Mouse (Mus musculus) layer of hippocampus, adult 11-12 months (tissue): ENCODE data around the gene Optn.

Source experiments
- DNase-seq: peaks from one replicate; pipeline ENCODE4 v3.0.0; 2022; ENCODE audit warnings: low spot score

Gene Optn

GRCm38 (mm10) chr2:5029808-5030207 is 34.0 kb downstream of the Optn start:
- DNase-seq: no peak

GRCm38 (mm10) chr2:5028047-5028446 is 35.8 kb downstream of the Optn start:
- DNase-seq: no peak

DNA sequence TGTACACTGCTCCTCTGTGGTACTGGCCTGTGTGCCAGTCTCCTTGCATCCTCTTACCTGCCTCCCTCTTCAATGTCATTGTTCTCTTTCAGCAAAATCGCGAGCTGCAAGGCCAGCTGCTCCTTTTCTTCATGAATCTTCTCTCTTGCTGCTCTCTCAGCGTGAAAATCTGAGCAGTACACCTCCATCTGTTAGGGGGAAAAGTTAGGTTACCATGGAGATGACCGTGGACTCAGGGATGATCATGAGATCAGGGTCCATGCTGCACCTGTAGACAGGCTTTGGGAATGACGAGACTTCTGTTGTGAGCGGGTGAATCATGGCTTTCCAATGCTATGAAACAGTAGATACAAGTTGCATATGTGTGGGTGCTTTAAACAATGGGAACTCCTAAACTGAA is 36.8 kb downstream of the Optn start:
- no peak for DNase-seq

DNA sequence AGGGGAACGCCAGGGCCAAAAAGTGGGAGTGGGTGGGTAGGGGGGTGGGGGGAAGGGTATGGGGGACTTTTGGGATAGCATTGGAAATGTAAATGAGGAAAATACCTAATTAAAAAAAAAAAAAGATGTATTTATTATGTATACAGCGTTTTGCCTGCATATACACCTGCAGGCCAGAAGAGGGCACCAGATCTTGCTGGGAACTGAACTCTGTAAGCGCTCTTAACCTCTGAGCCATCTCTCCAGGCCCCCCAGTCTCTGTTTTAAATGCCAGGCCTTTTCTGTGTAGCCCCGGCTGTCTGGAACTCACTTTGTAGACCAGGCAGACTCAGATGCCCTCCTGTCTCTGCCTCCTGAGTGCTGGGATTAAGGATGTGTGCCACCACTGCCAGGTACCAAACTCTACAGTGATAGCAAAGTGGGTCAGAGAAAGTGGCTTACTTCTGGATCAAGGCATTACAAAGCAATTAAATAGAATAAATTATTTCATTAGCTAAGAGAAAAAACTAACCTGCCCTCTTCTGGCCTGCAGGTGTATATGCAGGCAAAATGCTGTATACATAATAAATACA is 38.6 kb downstream of the Optn start:
- no peak for DNase-seq

GRCm38 (mm10) chr2:5023699-5024399 is 40.0 kb downstream of the Optn start:
- DNase-seq: no peak

DNA sequence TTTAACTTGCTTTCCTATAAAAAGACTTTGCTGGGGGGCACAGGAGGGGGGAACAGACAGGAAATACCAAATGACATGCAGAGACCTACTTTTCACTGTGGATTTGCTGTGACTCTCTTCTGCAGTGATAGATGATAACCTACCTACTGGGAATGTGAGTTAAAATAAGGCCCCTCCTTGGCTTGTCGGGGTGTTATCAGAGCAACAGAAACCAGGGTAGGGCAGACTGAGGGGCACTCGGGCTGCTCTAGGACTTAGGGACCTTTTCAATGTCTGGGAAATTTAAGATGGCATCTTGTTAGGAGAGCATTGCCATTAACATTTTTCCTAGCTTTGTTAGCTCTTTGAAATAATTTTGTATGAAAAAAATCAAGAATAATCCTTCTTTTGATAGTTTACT is 40.6 kb downstream of the Optn start:
- no peak for DNase-seq

- peak; percentile 28 for DNase-seq
Observed at GRCm38 (mm10) chr2:5019708-5020107, 44.1 kb downstream of the Optn start.

DNA sequence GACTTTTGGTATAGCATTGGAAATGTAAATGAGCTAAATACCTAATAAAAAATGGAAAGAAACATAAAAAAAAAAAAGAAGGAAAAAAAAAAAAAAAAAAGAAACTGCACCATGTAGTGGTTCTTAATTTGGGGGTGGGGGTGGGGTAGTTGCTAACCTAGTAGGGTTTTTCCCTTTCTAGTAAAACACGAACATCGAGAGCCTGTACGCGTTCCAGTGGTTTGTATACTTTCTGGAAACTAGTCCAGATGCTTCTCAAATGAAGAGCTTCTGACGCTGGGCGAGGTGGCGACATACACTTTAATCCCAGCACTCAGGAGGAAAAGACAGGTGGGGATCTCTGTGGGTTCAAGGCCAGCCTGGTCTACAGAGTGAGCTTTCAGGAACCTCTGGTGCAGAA is 46.9 kb downstream of the Optn start:
- no peak for DNase-seq

GRCm38 (mm10) chr2:5015527-5015926 is 48.3 kb downstream of the Optn start:
- DNase-seq: no peak

DNA sequence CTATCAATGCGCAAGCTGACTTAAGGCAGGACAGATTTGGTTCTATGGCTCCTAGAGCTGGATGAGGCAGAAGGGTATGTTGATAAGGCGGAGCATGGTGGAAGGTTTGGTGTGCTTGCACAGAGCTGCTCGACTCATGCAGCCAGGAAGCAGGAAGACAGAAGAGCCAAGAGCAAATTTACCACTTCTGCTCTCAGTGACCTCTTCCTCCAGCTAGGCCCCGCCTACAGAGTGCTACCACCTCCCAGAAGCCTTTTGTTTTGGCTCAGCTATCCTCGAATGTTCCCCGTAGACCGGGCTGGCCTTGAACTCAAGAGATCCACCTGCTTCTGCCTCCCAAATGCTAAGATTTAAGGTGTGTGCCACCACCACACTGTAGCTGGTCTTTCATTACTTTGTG is 49.2 kb downstream of the Optn start:
- no peak for DNase-seq

GRCm38 (mm10) chr2:5012491-5013324 is 51.1 kb downstream of the Optn start, which contains the start of gene Mcm10:
Gene Mcm10 (minus strand): TSS chr2:5012791.
- DNase-seq: peak; percentile 92

DNA sequence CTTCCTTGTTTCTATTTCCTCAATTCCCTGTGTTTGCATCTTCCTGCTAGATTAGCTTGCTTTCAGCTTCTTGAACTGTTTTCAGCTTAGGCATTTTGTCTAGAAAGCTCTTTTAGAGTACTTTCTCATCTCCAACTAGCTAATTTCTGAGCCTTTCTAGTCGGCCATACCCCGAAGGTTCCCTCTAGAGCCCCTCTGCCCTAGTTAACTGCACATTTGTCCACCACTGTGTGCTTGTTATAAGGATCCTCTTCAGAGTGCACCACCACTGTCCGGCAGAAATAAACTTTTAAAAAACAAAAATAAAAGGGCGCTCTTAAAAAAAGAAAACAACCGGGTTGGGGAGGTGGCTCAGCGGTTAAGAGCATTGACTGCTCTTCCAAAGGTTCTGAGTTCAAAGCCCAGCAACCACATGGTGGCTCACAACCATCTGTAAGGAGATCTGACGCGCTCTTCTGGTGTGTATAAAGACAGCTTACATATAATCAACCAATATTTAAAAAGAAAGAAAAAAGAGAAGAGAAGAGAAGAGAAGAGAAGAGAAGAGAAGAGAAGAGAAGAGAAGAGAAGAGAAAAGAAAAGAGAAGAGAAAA is 51.9 kb downstream of the Optn start:
- DNase-seq: no peak

- no peak for DNase-seq
Observed at GRCm38 (mm10) chr2:5007107-5007506, 56.7 kb downstream of the Optn start.

DNA sequence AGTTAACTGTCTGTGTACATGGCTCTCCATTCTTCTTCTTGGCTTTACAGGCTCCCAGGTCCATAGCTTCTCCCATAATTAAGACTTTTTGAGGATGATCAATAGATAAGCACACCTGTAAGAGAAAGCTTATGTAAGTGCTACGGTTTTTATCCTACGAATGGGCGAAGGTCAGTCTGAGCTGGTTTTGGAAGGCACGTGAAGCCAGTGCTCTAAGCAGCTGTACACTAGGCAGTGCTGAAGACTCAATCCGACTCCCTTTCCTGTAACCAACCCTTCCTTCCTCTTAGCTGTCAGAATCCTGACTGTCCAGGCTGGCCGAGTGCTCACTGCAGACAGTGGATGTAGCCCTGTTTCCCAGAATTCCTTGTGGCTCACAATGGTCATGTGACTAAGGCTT is 62.6 kb downstream of the Optn start:
- no peak for DNase-seq

- no peak for DNase-seq
Observed at GRCm38 (mm10) chr2:4998905-4999304, 64.9 kb downstream of the Optn start.

GRCm38 (mm10) chr2:4996421-4996824 is 67.4 kb downstream of the Optn start:
- no peak for DNase-seq

GRCm38 (mm10) chr2:4995646-4996045 is 68.2 kb downstream of the Optn start:
- DNase-seq: no peak

DNA sequence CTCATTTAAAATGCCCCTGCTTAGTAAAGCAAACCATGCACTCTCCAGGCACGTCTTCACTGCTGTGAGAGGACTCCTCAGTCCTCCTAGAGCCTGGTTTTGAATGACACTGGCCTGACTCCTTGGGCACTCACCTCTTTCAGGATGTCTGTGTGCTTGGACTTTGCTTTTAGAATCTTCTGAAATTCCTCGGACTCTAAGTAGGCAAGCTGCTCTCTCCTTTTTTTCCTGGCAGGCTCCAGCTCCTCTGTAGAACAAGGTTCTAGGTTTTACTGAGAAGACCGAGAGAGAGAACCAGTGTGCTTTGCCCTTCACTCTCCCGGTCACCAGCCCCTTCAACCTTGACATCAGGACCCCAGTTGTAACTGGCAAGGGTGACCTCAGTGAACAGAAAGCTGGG is 69.4 kb downstream of the Optn start:
- no peak for DNase-seq

- peak; percentile 28 for DNase-seq
Observed at GRCm38 (mm10) chr2:4993584-4993983, 70.3 kb downstream of the Optn start.

GRCm38 (mm10) chr2:4988826-4989424 is 74.9 kb downstream of the Optn start:
- DNase-seq: no peak

DNA sequence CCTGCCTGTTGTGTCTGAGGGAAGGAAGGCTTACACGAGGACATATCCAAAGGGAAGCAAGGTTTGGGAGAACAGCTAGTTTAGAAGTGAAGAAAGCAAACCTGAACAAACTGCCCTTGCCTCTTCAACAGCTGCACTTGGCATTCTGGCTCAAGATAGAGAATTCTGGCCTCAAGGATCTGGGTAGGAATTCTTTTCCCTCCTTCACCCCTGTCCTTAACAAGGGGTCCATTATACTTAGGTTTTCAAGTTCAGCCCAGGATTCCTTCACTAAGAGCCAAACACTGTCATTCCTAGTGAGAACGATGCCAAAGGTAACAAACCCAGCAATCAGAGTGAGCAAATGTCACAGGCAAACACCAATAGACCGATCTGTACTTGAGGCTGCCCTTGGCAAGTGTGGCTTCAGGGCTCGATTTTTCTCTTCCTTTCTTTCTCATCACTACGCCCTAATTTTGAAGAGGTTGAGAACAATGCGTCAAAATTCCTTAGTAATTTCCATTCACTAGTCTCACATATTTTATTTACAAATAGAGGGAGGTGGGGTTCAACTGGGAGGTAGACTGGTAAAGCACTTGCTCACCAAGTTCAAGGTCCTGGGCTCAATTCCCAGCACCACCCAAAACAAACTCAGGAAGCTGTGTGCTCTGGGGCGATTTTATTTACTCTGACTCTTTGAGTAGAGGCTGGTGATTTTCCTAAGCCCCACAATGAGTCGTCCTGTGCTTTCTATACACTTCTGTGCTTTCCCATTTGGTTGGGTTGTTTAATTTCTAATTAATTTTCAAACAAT is 76.3 kb downstream of the Optn start:
- no peak for DNase-seq

- no peak for DNase-seq
Observed at GRCm38 (mm10) chr2:4986798-4987197, 77.1 kb downstream of the Optn start.
